Mouse (Mus musculus) MEL (cell line): ENCODE results near the gene Slc4a8. TPM values are rescaled to one million over a fixed set of nuclear protein-coding genes. Genes with fewer than 3 reads are reported as not detected.

Experiments used
- DNase-seq: peaks from one replicate; pipeline ENCODE4 v3.0.0; 2011; ENCODE audit warnings: low read depth, low spot score
- H3K27ac ChIP-seq: 2 replicates; pipeline ENCODE4 v1.5.1; 2012; ENCODE audit warnings: low read depth, mild to moderate bottlenecking, control low read depth, low read length, moderate library complexity; ENCODE audit not compliant: control insufficient read depth
- H3K27me3 ChIP-seq, 2 experiments: fragments of 150-350 bp in 1 of 2; sonication (generic) in 1 of 2; 2 replicates each; pipeline ENCODE4 v1.6.1; 2012; ENCODE audit warnings: low read length in 2 of 2, mild to moderate bottlenecking in 2 of 2, improper control_type of control experiment in 1 of 2, moderate library complexity in 1 of 2; ENCODE audit not compliant: insufficient read depth in 2 of 2, control insufficient read depth in 1 of 2
- H3K36me3 ChIP-seq, 2 experiments: 2 replicates each; pipeline ENCODE4 v1.6.1; 2012 to 2014; ENCODE audit warnings: low read length in 2 of 2, improper control_type of control experiment in 1 of 2, inconsistent platforms in 1 of 2, mild to moderate bottlenecking in 1 of 2; ENCODE audit not compliant: insufficient read depth in 2 of 2, control insufficient read depth in 1 of 2
- H3K4me1 ChIP-seq, 2 experiments: fragments of 150-350 bp in 1 of 2; sonication (generic) in 1 of 2; 2 replicates each; pipeline ENCODE4 v1.6.1; 2012; ENCODE audit warnings: low read length in 2 of 2, improper control_type of control experiment in 1 of 2, mild to moderate bottlenecking in 1 of 2; ENCODE audit not compliant: insufficient read depth in 2 of 2, control insufficient read depth in 1 of 2
- H3K4me3 ChIP-seq, 2 experiments: fragments of 150-350 bp in 1 of 2; sonication (generic) in 1 of 2; 2 replicates each; pipeline ENCODE4 v1.5.1; 2012; ENCODE audit warnings: low read depth in 2 of 2, low read length in 2 of 2, mild to moderate bottlenecking in 2 of 2, moderate library complexity in 2 of 2, control low read depth in 1 of 2, improper control_type of control experiment in 1 of 2; ENCODE audit not compliant: control insufficient read depth in 1 of 2, insufficient read depth in 1 of 2
- H3K79me2 ChIP-seq: 2 replicates; pipeline ENCODE4 v1.6.1; 2012; ENCODE audit warnings: mild to moderate bottlenecking, low read length, moderate library complexity; ENCODE audit not compliant: control insufficient read depth, poor library complexity, insufficient read depth
- H3K9ac ChIP-seq: 2 replicates; pipeline ENCODE4 v1.6.1; 2012; ENCODE audit warnings: low read depth, mild to moderate bottlenecking, control low read depth, low read length, moderate library complexity; ENCODE audit not compliant: control insufficient read depth, poor library complexity, severe bottlenecking
- H3K9me3 ChIP-seq: fragments of 150-350 bp; sonication (generic); replicated peaks from 2 replicates; pipeline ENCODE4 v1.6.1; 2012; ENCODE audit warnings: mild to moderate bottlenecking, low read length, improper control_type of control experiment, moderate library complexity; ENCODE audit not compliant: insufficient read depth
- BHLHE40 ChIP-seq: IDR thresholded peaks from 2 replicates; pipeline ENCODE4 v1.6.1; 2012; ENCODE audit warnings: low read depth, mild to moderate bottlenecking, inconsistent platforms, low read length, improper control_type of control experiment, borderline replicate concordance
- CTCF ChIP-seq, 3 experiments: IDR thresholded peaks in 2 of 3; conservative IDR thresholded peaks in 1 of 3; 2 replicates each; pipeline ENCODE4 v1.5.1; 2011 to 2012; ENCODE audit warnings: low read length in 3 of 3, low read depth in 2 of 3, mild to moderate bottlenecking in 2 of 3, improper control_type of control experiment in 1 of 3, inconsistent platforms in 1 of 3, mixed read lengths in 1 of 3, moderate library complexity in 1 of 3; ENCODE audit not compliant: control insufficient read depth in 1 of 3, insufficient read depth in 1 of 3, poor library complexity in 1 of 3, severe bottlenecking in 1 of 3
- EP300 ChIP-seq, 2 experiments: IDR thresholded peaks; 2 replicates each; pipeline ENCODE4 v1.6.1; 2011; ENCODE audit warnings: improper control_type of control experiment in 2 of 2, low read length in 2 of 2, low read depth in 1 of 2, mild to moderate bottlenecking in 1 of 2
- HCFC1 ChIP-seq: IDR thresholded peaks from 2 replicates; pipeline ENCODE4 v1.6.1; 2012; ENCODE audit warnings: low read depth, mild to moderate bottlenecking, inconsistent platforms, low read length, improper control_type of control experiment, moderate library complexity
- KAT2A ChIP-seq: conservative IDR thresholded peaks from 2 replicates; pipeline ENCODE4 v1.6.1; 2012; ENCODE audit warnings: low read depth, low read length, improper control_type of control experiment, inconsistent platforms
- MAFK ChIP-seq: IDR thresholded peaks from 2 replicates; pipeline ENCODE4 v1.6.1; 2011; ENCODE audit warnings: low read depth, mild to moderate bottlenecking, low read length, improper control_type of control experiment, borderline replicate concordance
- MAX ChIP-seq: IDR thresholded peaks from 2 replicates; pipeline ENCODE4 v1.6.1; 2011; ENCODE audit warnings: low read length, improper control_type of control experiment
- MEF2A ChIP-seq: IDR thresholded peaks from 2 replicates; pipeline ENCODE4 v1.6.1; 2014; ENCODE audit warnings: low read depth, mild to moderate bottlenecking, inconsistent platforms, low read length, improper control_type of control experiment; ENCODE audit not compliant: poor library complexity, insufficient replicate concordance, severe bottlenecking; ENCODE audit errors: extremely low read depth
- MYB ChIP-seq: IDR thresholded peaks from 2 replicates; pipeline ENCODE4 v1.6.1; 2011; ENCODE audit warnings: mild to moderate bottlenecking, low read depth, low read length, improper control_type of control experiment
- MYC ChIP-seq: IDR thresholded peaks from 2 replicates; pipeline ENCODE4 v1.6.1; 2011; ENCODE audit warnings: low read depth, mild to moderate bottlenecking, low read length, improper control_type of control experiment, moderate library complexity
- NRF1 ChIP-seq: IDR thresholded peaks from 2 replicates; pipeline ENCODE4 v1.6.1; 2014; ENCODE audit warnings: low read depth, mild to moderate bottlenecking, inconsistent platforms, low read length, improper control_type of control experiment, moderate library complexity; ENCODE audit not compliant: poor library complexity, insufficient read depth, severe bottlenecking
- POLR2A ChIP-seq, 2 experiments: IDR thresholded peaks; 2 replicates each; pipeline ENCODE4 v1.6.1; 2011 to 2012; ENCODE audit warnings: low read length in 2 of 2, mild to moderate bottlenecking in 2 of 2, control low read depth in 1 of 2, improper control_type of control experiment in 1 of 2, low read depth in 1 of 2, moderate library complexity in 1 of 2; ENCODE audit not compliant: control insufficient read depth in 1 of 2, insufficient read depth in 1 of 2, poor library complexity in 1 of 2
- POLR2AphosphoS2 ChIP-seq: IDR thresholded peaks from 2 replicates; pipeline ENCODE4 v1.6.1; 2011; ENCODE audit warnings: low read length, improper control_type of control experiment
- RAD21 ChIP-seq: IDR thresholded peaks from 2 replicates; pipeline ENCODE4 v1.6.1; 2011; ENCODE audit warnings: mild to moderate bottlenecking, low read depth, low read length, improper control_type of control experiment
- RCOR1 ChIP-seq: IDR thresholded peaks from 2 replicates; pipeline ENCODE4 v1.6.1; 2012; ENCODE audit warnings: low read depth, mild to moderate bottlenecking, inconsistent platforms, low read length, improper control_type of control experiment
- SIN3A ChIP-seq: IDR thresholded peaks from 2 replicates; pipeline ENCODE4 v1.6.1; 2012; ENCODE audit warnings: low read length, improper control_type of control experiment, inconsistent platforms
- SMC3 ChIP-seq: IDR thresholded peaks from 2 replicates; pipeline ENCODE4 v1.6.1; 2011; ENCODE audit warnings: low read depth, low read length, improper control_type of control experiment
- TBP ChIP-seq: IDR thresholded peaks from 2 replicates; pipeline ENCODE4 v1.8.0; 2011; ENCODE audit warnings: low read depth, low read length, improper control_type of control experiment
- UBTF ChIP-seq: IDR thresholded peaks from 2 replicates; pipeline ENCODE4 v1.6.1; 2012; ENCODE audit warnings: low read depth, mild to moderate bottlenecking, inconsistent platforms, low read length, improper control_type of control experiment, moderate library complexity, borderline replicate concordance; ENCODE audit not compliant: insufficient read depth
- USF1 ChIP-seq: IDR thresholded peaks from 2 replicates; pipeline ENCODE4 v1.6.1; 2014; ENCODE audit warnings: low read depth, mild to moderate bottlenecking, inconsistent platforms, low read length, improper control_type of control experiment, moderate library complexity
- ZKSCAN1 ChIP-seq: IDR thresholded peaks from 2 replicates; pipeline ENCODE4 v1.6.1; 2012; ENCODE audit warnings: low read depth, mild to moderate bottlenecking, inconsistent platforms, low read length, improper control_type of control experiment, moderate library complexity
- ZMIZ1 ChIP-seq: IDR thresholded peaks from 2 replicates; pipeline ENCODE4 v1.6.1; 2012; ENCODE audit warnings: low read depth, mild to moderate bottlenecking, inconsistent platforms, low read length, improper control_type of control experiment, moderate library complexity
- ZNF384 ChIP-seq: IDR thresholded peaks from 2 replicates; pipeline ENCODE4 v1.6.1; 2012; ENCODE audit warnings: low read depth, mild to moderate bottlenecking, inconsistent platforms, low read length, improper control_type of control experiment
- polyA plus RNA-seq, 2 experiments: library from polyadenylated mRNA; stranded (reverse) in 1 of 2; unstranded in 1 of 2; fragments of >175 nt in 1 of 2; fragments of >200 nt in 1 of 2; gene quantifications; 2 replicates each; pipeline versions ENCODE4 v1.2.1 to v1.2.4; 2012; ENCODE audit warnings: low replicate concordance in 2 of 2, low read depth in 1 of 2; ENCODE audit not compliant: insufficient read length in 2 of 2, insufficient read depth in 1 of 2, missing spikeins in 1 of 2
- total RNA-seq: library from RNA; depleted of rRNA; stranded (reverse); fragments of 300-350 nt; gene quantifications from 2 replicates; pipeline ENCODE4 v1.2.3, GENCODE M21; 2012

Gene Slc4a8
- total and polyA plus RNA-seq, 3 experiments = 0.35 to 2.5 TPM; not detected in 1

GRCm38 (mm10) chr15:100792324-100792723 lies 30.8 kb downstream of the Slc4a8 start:
- no peak overlapping the region for H3K4me3 ChIP-seq
- no peaks in the 10 kb centered on the region for H3K36me3 ChIP-seq
- no peak overlapping the region for H3K9ac ChIP-seq
- H3K4me1 ChIP-seq = no peaks in the 10 kb centered on the region
- H3K9me3 ChIP-seq = no peaks in the 10 kb centered on the region
- no peaks in the 10 kb centered on the region for H3K27me3 ChIP-seq
- no peaks in the 10 kb centered on the region for H3K79me2 ChIP-seq
- no peak overlapping the region for H3K27ac ChIP-seq
- no peak for DNase-seq
- TF ChIP-seq MYB (no peak), SIN3A (no peak), BHLHE40 (no peak), EP300 (IDR thresholded peaks at IDR 0.05; ENCODE audit: low read depth in 1 of 2, low read length in 2 of 2) (no peak)

GRCm38 (mm10) chr15:100800914-100801313 lies 39.4 kb downstream of the Slc4a8 start:
- Histone ChIP-seq H3K27ac (no peak overlapping the region), H3K4me3 (no peak overlapping the region), H3K9ac (no peak overlapping the region), H3K27me3 (no peaks in the 10 kb centered on the region), H3K36me3 (no peaks in the 10 kb centered on the region), H3K9me3 (no peaks in the 10 kb centered on the region), H3K79me2 (no peaks in the 10 kb centered on the region), H3K4me1 (no peaks in the 10 kb centered on the region)
- TF ChIP-seq MAFK = no peak
- no peak for TF ChIP-seq RCOR1
- no peak for TF ChIP-seq HCFC1
- TF ChIP-seq ZNF384 = no peak
- no peak for TF ChIP-seq MYC
- DNase-seq = no peak

- Histone ChIP-seq H3K36me3 (no peaks in the 10 kb centered on the region), H3K4me3 (no peak overlapping the region), H3K27ac (no peak overlapping the region), H3K9me3 (no peaks in the 10 kb centered on the region), H3K79me2 (no peaks in the 10 kb centered on the region), H3K4me1 (peaks cover 2 to 4% of the 10 kb centered on the region in 2 experiments; a peak in 2 of 4 replicates), H3K9ac (no peak overlapping the region), H3K27me3 (no peaks in the 10 kb centered on the region)
- no peak for DNase-seq
- TF ChIP-seq TBP (no peak), POLR2A (IDR thresholded peaks at IDR 0.05; ENCODE audit: control insufficient read depth in 1 of 2, insufficient read depth in 1 of 2, low read depth in 1 of 2, low read length in 2 of 2, poor library complexity in 1 of 2) (no peak), USF1 (no peak), ZKSCAN1 (no peak), ZMIZ1 (no peak), RAD21 (no peak), RCOR1 (no peak), SIN3A (no peak), MAX (no peak), CTCF (IDR thresholded peaks at IDR 0.05 in 2 of 3, conservative IDR thresholded peaks at IDR 0.05 in 1 of 3; ENCODE audit: control insufficient read depth in 1 of 3, insufficient read depth in 1 of 3, low read depth in 2 of 3, low read length in 3 of 3, poor library complexity in 1 of 3, severe bottlenecking in 1 of 3) (no peak), SMC3 (no peak), HCFC1 (no peak), NRF1 (no peak), UBTF (no peak), MEF2A (no peak), KAT2A (no peak), POLR2AphosphoS2 (no peak)
Measured at GRCm38 (mm10) chr15:100808062-100808461, 46.5 kb downstream of the Slc4a8 start.
